Mouse (Mus musculus) small intestine, adult 2 months (tissue): ENCODE results near the gene Fnip2. TPM values are rescaled to one million over a fixed set of nuclear protein-coding genes. Genes with fewer than 3 reads are reported as not detected.

Experiments
- H3K27ac ChIP-seq: fragments of 200-500 bp; 2 replicates; pipeline ENCODE4 v1.5.1; 2012; ENCODE audit warnings: low read depth, low read length, control low read depth, inconsistent platforms; ENCODE audit not compliant: insufficient read depth
- H3K27me3 ChIP-seq: fragments of 200-500 bp; 2 replicates; pipeline ENCODE4 v1.6.1; 2012; ENCODE audit warnings: mild to moderate bottlenecking, moderate library complexity, low read length, inconsistent platforms; ENCODE audit not compliant: control insufficient read depth, insufficient read depth
- H3K36me3 ChIP-seq: fragments of 200-500 bp; 2 replicates; pipeline ENCODE4 v1.6.1; 2012; ENCODE audit warnings: mild to moderate bottlenecking, low read length, control low read depth, inconsistent platforms; ENCODE audit not compliant: control insufficient read depth, insufficient read depth
- H3K4me1 ChIP-seq: fragments of 200-500 bp; 2 replicates; pipeline ENCODE4 v1.6.1; 2012; ENCODE audit warnings: low read length, inconsistent platforms, mixed read lengths; ENCODE audit not compliant: control insufficient read depth, insufficient read depth, insufficient read length
- H3K4me3 ChIP-seq: fragments of 200-500 bp; 2 replicates; pipeline ENCODE4 v1.5.1; 2012; ENCODE audit warnings: low read depth, mild to moderate bottlenecking, control low read depth, inconsistent platforms, low read length, moderate library complexity
- CTCF ChIP-seq: fragments of 200-500 bp; IDR thresholded peaks from 2 replicates; pipeline ENCODE4 v1.5.1; 2012; ENCODE audit warnings: low read depth, mild to moderate bottlenecking, control low read depth, inconsistent platforms, low read length, moderate library complexity, mixed read lengths; ENCODE audit not compliant: insufficient replicate concordance, insufficient read length; ENCODE audit errors: extremely low read depth
- POLR2A ChIP-seq: fragments of 200-500 bp; IDR thresholded peaks from 2 replicates; pipeline ENCODE4 v1.6.1; 2012; ENCODE audit warnings: low read depth, mild to moderate bottlenecking, control low read depth, inconsistent platforms, low read length, moderate library complexity
- WGBS: fragments of 180-500 bp; shearing (Covaris S2); methylation state at CpG from one replicate; pipeline ENCODE4 v1.1.7; 2018; 5-methylcytosine and 5-hydroxymethylcytosine counted together
- polyA plus RNA-seq: library from polyadenylated mRNA; depleted of rRNA; stranded (reverse); fragments of >200 nt; gene quantifications from 2 replicates; pipeline ENCODE4 v1.2.3, GENCODE M21; 2012

Gene Fnip2
- polyA plus RNA-seq, 1 experiment = 1.6 TPM

- H3K36me3 ChIP-seq = no peaks in the 10 kb centered on the region
- no peak overlapping the region for H3K27ac ChIP-seq
- peaks cover 3% of the 10 kb centered on the region; the same call in 1 of the 2 replicates for H3K4me1 ChIP-seq
- H3K27me3 ChIP-seq = no peaks in the 10 kb centered on the region
- TF ChIP-seq POLR2A = no peak
- no peak for TF ChIP-seq CTCF
- H3K4me3 ChIP-seq = no peak overlapping the region
- 42% methylated on average over 3 of the region's 3 CpGs for WGBS
Observed at GRCm38 (mm10) chr3:79537626-79538203, 29.9 kb downstream of the Fnip2 start.

GRCm38 (mm10) chr3:79537023-79537422, 30.6 kb downstream of the Fnip2 start:
- H3K4me1 ChIP-seq = peaks cover 3% of the 10 kb centered on the region; the same call in 1 of the 2 replicates
- no peak overlapping the region for H3K27ac ChIP-seq
- H3K27me3 ChIP-seq = no peaks in the 10 kb centered on the region
- H3K4me3 ChIP-seq = no peak overlapping the region
- H3K36me3 ChIP-seq = no peaks in the 10 kb centered on the region
- 74% methylated on average over 7 of the region's 7 CpGs for WGBS
- no peak for TF ChIP-seq CTCF
- no peak for TF ChIP-seq POLR2A

GRCm38 (mm10) chr3:79531581-79532271, 35.9 kb downstream of the Fnip2 start:
- Histone ChIP-seq H3K4me1 (no peaks in the 10 kb centered on the region; the same call in 1 of the 2 replicates), H3K27me3 (no peaks in the 10 kb centered on the region), H3K27ac (no peak overlapping the region), H3K4me3 (no peak overlapping the region), H3K36me3 (no peaks in the 10 kb centered on the region)
- 56% methylated on average over 9 of the region's 9 CpGs for WGBS
- no peak for TF ChIP-seq CTCF
- no peak for TF ChIP-seq POLR2A

- Histone ChIP-seq H3K27me3 (no peaks in the 10 kb centered on the region), H3K36me3 (no peaks in the 10 kb centered on the region), H3K4me1 (peaks cover 4% of the 10 kb centered on the region; the same call in 1 of the 2 replicates), H3K4me3 (no peak overlapping the region), H3K27ac (no peak overlapping the region)
- WGBS = 62% methylated on average over 6 of the region's 6 CpGs
- TF ChIP-seq CTCF (no peak), POLR2A (no peak)
Observed at GRCm38 (mm10) chr3:79529499-79530096, 38.0 kb downstream of the Fnip2 start.

- Histone ChIP-seq H3K27me3 (no peaks in the 10 kb centered on the region), H3K4me1 (peaks cover 8% of the 10 kb centered on the region; the same call in 1 of the 2 replicates), H3K27ac (no peak overlapping the region), H3K4me3 (no peak overlapping the region), H3K36me3 (no peaks in the 10 kb centered on the region)
- WGBS = 63% methylated on average over 8 of the region's 8 CpGs
- no peak for TF ChIP-seq POLR2A
- TF ChIP-seq CTCF = no peak
Observed at GRCm38 (mm10) chr3:79528451-79528850, 39.1 kb downstream of the Fnip2 start.

- H3K27ac ChIP-seq = no peak overlapping the region
- WGBS = 51% methylated on average over 8 of the region's 8 CpGs
Observed at GRCm38 (mm10) chr3:79527921-79528320, 39.7 kb downstream of the Fnip2 start.

GRCm38 (mm10) chr3:79527521-79527920, 40.1 kb downstream of the Fnip2 start:
- H3K4me3 ChIP-seq = no peak overlapping the region
- 90% methylated on average over 3 of the region's 3 CpGs for WGBS
- H3K4me1 ChIP-seq = peaks cover 8% of the 10 kb centered on the region; the same call in 1 of the 2 replicates
- no peaks in the 10 kb centered on the region; the same call in 1 of the 2 replicates for H3K27me3 ChIP-seq
- no peak for TF ChIP-seq CTCF
- TF ChIP-seq POLR2A = no peak
- no peaks in the 10 kb centered on the region for H3K36me3 ChIP-seq
- no peak overlapping the region for H3K27ac ChIP-seq

More at GRCm38 (mm10) chr3:79527921-79528320, 39.7 kb downstream of the Fnip2 start:
- Histone ChIP-seq H3K4me3 (no peak overlapping the region), H3K4me1 (peaks cover 8% of the 10 kb centered on the region; the same call in 1 of the 2 replicates), H3K36me3 (no peaks in the 10 kb centered on the region), H3K27me3 (no peaks in the 10 kb centered on the region; the same call in 1 of the 2 replicates)
- no peak for TF ChIP-seq POLR2A
- TF ChIP-seq CTCF = no peak
